Mouse (Mus musculus): ENCODE measurements at regions not wholly inside any gene's neighbourhood (a gene's known extent, or its start where the extent isn't known, plus 50 kb on each side); places are given as distances from the start of the nearest gene placed in this dataset.

DNA sequence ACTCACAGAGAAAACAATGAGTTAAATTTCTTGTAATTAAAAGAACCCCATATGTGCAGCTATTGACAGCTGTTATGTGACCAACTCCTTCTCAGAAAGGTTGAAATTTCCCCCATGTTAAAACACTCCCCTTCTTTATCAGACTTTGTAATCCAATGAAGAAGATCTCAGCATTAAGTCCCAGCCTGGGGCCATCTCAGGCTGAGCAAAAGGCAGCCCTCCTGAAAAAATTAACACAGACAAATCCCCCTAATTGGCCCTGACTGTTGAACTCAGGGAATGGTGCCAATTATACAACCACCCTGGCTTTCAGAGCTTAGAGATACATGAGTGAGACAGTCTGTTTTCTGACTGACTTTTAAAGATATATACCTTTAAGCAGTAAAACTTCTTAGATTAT lies 454.9 kb upstream of the Atp11b start:
- Histone ChIP-seq H3K27ac (replicated peaks) (no peak overlapping the region), H3K4me3 (no peak overlapping the region), H3K27me3 (replicated peaks; ENCODE audit: low read depth, poor library complexity, severe bottlenecking) (no peaks in the 10 kb centered on the region), H3K9me3 (0 out of 2 replicates have a peak, but pooled peaks cover 4% of the 10 kb centered on the region), H3K36me3 (replicated peaks) (no peaks in the 10 kb centered on the region), H3K4me1 (no peaks in the 10 kb centered on the region)
- DNase-seq (ENCODE audit: low spot score): no peak

DNA sequence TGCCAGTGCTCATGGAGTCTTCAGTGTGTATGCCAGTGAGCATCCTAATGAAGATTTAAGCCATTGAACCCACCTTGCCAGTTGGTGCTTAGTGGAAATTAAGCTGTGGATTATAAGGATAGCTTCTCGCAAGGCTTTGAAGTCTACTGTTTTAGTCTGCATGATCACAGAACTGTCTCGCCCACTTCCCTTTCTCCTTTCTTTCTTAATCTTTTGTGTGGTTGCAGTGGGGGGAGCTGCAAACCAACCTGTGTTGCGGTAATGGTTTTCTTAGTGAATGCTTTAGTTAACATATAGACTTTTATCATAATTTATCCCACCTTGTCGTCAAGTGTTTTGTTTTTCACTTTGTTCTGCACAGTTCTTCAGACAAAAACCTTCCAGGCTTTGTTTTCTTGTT lies 447.9 kb upstream of the Atp11b start:
- no peak for DNase-seq (ENCODE audit: low spot score)
- no peak overlapping the region for H3K4me3 ChIP-seq
- H3K4me1 ChIP-seq: no peaks in the 10 kb centered on the region
- H3K9me3 ChIP-seq: 0 out of 2 replicates have a peak, but pooled peaks cover 8% of the 10 kb centered on the region
- H3K27ac ChIP-seq (replicated peaks): no peak overlapping the region
- H3K27me3 ChIP-seq (replicated peaks; ENCODE audit: low read depth, poor library complexity, severe bottlenecking): no peaks in the 10 kb centered on the region
- WGBS: 93% methylated on average over 4 of the region's 4 CpGs
- no peaks in the 10 kb centered on the region for H3K36me3 ChIP-seq (replicated peaks)

DNA sequence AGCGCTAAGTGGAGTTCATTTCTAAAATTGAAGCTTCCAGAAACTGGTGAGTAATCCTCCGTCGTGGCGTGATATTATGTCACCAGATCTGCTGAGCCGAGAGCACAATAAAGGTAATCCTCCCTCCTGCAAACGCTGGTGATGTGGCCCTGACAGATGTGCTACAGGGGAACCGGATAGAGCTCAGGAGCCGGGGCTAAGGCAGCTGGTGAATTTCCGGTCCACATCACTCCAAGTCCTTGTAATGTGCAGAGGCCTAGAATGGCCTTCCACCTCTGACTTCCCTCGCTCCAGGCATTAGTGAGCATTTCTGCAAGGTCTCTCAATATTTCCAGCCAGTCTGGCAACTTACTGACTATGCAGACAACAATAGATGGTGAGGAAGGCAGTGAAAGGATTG lies 439.7 kb upstream of the Atp11b start:
- 72% methylated on average over 10 of the region's 10 CpGs for WGBS
- peak; percentile 37 for DNase-seq (ENCODE audit: low spot score)

DNA sequence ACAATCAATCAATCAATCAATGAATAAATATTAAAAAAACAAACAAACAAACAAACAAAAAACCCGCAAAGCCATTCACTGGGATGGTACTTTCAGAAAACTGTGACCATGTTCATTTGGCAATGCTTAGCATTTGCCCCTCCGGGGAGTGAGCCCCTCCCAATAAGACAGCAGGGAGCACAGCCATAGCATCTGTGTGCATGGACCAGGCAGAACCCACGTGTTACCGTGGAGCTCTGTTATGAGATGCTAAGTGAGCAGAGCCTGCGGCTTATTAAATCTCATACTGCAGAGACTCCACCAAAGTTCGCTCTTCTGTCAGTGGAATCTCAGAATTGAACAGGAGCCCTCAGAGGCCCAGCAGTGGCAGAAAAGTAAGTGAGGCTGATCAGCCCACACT lies 438.7 kb upstream of the Atp11b start:
- H3K4me1 ChIP-seq: peaks cover 35% of the 10 kb centered on the region
- H3K36me3 ChIP-seq (replicated peaks): no peaks in the 10 kb centered on the region
- H3K4me3 ChIP-seq: no peak overlapping the region
- 83% methylated on average over 6 of the region's 6 CpGs for WGBS
- no peak overlapping the region for H3K27ac ChIP-seq (replicated peaks)
- H3K27me3 ChIP-seq (replicated peaks; ENCODE audit: low read depth, poor library complexity, severe bottlenecking): no peaks in the 10 kb centered on the region
- H3K9me3 ChIP-seq: no peaks in the 10 kb centered on the region
- no peak for DNase-seq (ENCODE audit: low spot score)

More for the DNA sequence above, 439.7 kb upstream of the Atp11b start:
- Histone ChIP-seq H3K27ac (replicated peaks) (no peak overlapping the region), H3K27me3 (replicated peaks; ENCODE audit: low read depth, poor library complexity, severe bottlenecking) (no peaks in the 10 kb centered on the region), H3K36me3 (replicated peaks) (no peaks in the 10 kb centered on the region), H3K9me3 (no peaks in the 10 kb centered on the region), H3K4me1 (peaks cover 27% of the 10 kb centered on the region), H3K4me3 (no peak overlapping the region)

DNA sequence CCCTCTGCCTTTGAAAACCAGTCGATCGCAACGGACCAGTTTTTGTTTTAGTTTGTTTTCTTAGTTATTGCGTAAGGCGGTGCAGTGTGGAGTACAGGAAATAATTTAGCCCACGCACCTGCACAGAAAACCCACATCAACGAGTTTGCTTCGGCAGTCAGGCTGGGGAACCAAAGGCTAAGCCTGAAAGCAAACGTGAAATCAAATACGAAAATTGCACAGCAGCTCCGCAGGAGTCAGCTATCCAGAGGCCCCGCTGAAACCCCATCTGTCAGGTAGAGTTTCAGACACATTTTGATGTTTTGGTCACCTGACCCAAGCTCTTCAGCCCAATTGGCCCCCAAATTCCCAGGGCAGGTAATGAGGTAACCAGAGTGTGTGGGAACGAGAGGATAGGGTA lies 435.6 kb upstream of the Atp11b start:
- H3K27ac ChIP-seq (replicated peaks): no peak overlapping the region
- no peaks in the 10 kb centered on the region for H3K9me3 ChIP-seq
- WGBS: 48% methylated on average over 13 of the region's 13 CpGs
- DNase-seq (ENCODE audit: low spot score): peak; percentile 68
- no peaks in the 10 kb centered on the region for H3K36me3 ChIP-seq (replicated peaks)
- 0 out of 2 replicates have a peak overlapping the region, but pooled peaks have one; percentile 3 for H3K4me3 ChIP-seq
- no peaks in the 10 kb centered on the region for H3K27me3 ChIP-seq (replicated peaks; ENCODE audit: low read depth, poor library complexity, severe bottlenecking)
- H3K4me1 ChIP-seq: peaks cover 47% of the 10 kb centered on the region

DNA sequence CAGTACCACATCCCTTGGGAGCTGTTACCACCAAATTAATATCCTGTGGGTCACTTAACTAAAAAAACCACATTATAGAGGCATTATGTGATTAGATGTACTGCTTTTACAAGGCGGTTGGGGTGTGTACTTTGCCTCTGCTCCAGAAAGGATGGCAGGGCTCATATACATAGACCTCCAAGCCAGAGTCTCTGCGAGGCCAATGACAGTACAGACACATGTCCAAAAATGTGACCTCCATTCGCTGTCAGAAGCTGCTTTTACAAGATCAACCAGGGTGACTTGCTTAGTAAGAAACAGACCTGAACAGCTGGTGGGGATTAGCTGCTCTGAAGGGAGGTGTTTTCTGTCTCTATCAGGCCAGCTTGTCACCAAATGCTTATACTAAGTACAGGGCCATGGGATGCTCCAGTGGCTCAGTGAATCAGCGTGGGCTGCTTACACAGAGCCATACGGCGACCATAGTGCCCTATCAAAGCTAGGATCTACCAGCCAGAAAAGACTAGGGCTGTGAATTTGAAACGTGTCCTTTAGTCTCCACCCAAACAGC lies 433.0 kb upstream of the Atp11b start:
- no peak overlapping the region for H3K27ac ChIP-seq (replicated peaks)
- DNase-seq (ENCODE audit: low spot score): no peak

DNA sequence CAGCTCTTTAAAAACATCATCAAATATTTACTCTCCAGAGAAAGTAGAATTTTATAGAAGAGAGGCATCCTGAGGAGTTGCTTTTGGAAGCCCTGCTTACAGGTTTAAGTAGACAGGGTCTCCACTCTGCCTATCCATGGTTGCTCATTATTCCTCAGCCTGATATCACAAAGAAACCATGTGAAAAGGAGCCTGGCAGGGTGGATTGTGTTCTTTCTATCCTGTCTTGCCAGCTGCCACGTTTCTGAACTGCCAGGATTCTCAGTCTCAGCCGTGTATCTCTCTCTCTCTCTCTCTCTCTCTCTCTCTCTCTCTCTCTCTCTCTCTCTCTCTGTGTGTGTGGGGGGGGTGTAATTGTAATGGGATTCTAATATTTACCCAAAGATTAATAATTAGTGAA lies 431.9 kb upstream of the Atp11b start:
- 53% methylated on average over 2 of the region's 2 CpGs for WGBS
- Histone ChIP-seq H3K4me3 (no peak overlapping the region), H3K9me3 (no peaks in the 10 kb centered on the region), H3K27ac (replicated peaks) (no peak overlapping the region), H3K4me1 (peaks cover 54% of the 10 kb centered on the region), H3K27me3 (replicated peaks; ENCODE audit: low read depth, poor library complexity, severe bottlenecking) (no peaks in the 10 kb centered on the region), H3K36me3 (replicated peaks) (no peaks in the 10 kb centered on the region)
- DNase-seq (ENCODE audit: low spot score): no peak

More for the DNA sequence above, 433.0 kb upstream of the Atp11b start:
- H3K27me3 ChIP-seq (replicated peaks; ENCODE audit: low read depth, poor library complexity, severe bottlenecking): no peaks in the 10 kb centered on the region
- 49% methylated on average over 7 of the region's 7 CpGs for WGBS
- no peaks in the 10 kb centered on the region for H3K36me3 ChIP-seq (replicated peaks)
- H3K9me3 ChIP-seq: no peaks in the 10 kb centered on the region
- no peak overlapping the region for H3K4me3 ChIP-seq
- H3K4me1 ChIP-seq: peaks cover 55% of the 10 kb centered on the region

DNA sequence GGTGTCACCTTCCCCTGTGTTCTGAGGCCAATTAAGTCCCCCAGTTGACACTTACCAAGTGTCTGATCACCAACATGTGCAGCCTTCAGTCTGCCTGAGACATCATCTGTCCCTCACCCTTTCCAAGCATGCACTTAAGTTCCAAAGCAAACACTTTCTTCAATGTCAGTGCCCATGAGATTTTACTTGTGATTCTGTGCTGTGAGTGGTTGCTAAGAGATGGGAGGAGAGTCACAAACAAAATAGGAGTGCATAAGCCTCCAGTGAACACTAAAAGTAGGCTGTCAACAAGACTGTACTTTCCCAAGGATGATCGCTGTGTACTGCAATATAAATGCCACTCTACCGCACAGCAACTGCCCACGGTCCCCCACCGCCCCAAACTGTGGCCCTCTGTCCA lies 431.0 kb upstream of the Atp11b start:
- Histone ChIP-seq H3K36me3 (replicated peaks) (no peaks in the 10 kb centered on the region), H3K4me3 (no peak overlapping the region), H3K9me3 (no peaks in the 10 kb centered on the region), H3K27ac (replicated peaks) (no peak overlapping the region), H3K4me1 (peaks cover 45% of the 10 kb centered on the region), H3K27me3 (replicated peaks; ENCODE audit: low read depth, poor library complexity, severe bottlenecking) (no peaks in the 10 kb centered on the region)
- DNase-seq (ENCODE audit: low spot score): no peak
- WGBS: 89% methylated on average over 4 of the region's 4 CpGs

DNA sequence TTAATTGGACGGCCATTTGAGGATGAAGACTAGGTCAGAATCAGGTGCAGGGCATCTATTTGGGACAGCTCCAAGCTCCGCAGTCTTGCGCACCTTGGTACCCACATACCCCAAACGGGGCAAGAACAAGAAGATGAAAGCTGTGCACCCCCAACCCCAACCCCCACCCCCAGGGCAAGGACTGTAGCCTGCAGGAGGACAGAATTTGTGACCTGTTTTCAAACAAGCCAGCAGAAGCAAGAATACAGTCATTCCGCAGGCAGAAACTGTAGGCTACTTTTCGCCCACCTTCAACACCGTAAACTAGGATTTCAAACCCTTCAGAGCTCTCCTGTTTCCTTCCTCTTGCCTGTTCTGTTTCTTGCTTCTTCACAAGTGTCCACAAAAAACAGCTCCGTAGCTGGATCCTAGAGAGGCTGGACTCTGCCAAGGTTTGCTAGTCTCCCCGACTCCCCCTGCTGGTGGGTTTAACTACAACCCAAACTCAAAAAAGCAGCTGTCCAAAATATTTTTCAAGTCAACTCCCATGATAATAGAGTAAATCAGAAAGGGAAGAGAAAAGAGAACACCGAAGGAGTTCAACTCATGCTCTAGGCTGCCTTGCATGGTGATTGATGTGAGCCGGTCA lies 430.3 kb upstream of the Atp11b start:
- Histone ChIP-seq H3K27ac (replicated peaks) (peak overlapping the region; percentile 31; the same call in 1 of the 2 replicates), H3K36me3 (replicated peaks) (no peaks in the 10 kb centered on the region), H3K27me3 (replicated peaks; ENCODE audit: low read depth, poor library complexity, severe bottlenecking) (no peaks in the 10 kb centered on the region), H3K4me1 (peaks cover 39% of the 10 kb centered on the region), H3K4me3 (no peak overlapping the region), H3K9me3 (no peaks in the 10 kb centered on the region)
- DNase-seq (ENCODE audit: low spot score): peak; percentile 69
- 73% methylated on average over 11 of the region's 11 CpGs for WGBS

DNA sequence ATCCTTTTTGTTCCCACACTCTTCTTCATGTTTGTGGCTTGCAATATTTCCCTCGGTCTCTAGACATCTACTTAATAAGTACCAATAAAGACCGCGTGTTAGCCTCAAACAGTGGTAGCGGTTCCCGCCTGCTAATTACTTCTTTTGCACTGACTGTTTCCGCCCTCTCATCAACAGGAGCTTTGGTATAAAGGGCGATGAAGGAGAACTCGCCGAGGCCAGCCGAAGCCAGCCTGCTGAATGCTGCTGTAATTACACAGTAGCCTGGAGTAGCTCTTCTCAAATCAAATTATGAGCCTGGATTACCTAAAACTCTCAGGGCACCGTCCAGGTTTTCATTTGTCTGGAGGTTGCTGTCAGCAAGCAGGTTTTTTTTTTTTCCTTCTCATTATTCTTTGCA lies 429.7 kb upstream of the Atp11b start:
- WGBS: 49% methylated on average over 11 of the region's 11 CpGs
- peak overlapping the region; percentile 24; the same call in 1 of the 2 replicates for H3K27ac ChIP-seq (replicated peaks)
- H3K27me3 ChIP-seq (replicated peaks; ENCODE audit: low read depth, poor library complexity, severe bottlenecking): no peaks in the 10 kb centered on the region

DNA sequence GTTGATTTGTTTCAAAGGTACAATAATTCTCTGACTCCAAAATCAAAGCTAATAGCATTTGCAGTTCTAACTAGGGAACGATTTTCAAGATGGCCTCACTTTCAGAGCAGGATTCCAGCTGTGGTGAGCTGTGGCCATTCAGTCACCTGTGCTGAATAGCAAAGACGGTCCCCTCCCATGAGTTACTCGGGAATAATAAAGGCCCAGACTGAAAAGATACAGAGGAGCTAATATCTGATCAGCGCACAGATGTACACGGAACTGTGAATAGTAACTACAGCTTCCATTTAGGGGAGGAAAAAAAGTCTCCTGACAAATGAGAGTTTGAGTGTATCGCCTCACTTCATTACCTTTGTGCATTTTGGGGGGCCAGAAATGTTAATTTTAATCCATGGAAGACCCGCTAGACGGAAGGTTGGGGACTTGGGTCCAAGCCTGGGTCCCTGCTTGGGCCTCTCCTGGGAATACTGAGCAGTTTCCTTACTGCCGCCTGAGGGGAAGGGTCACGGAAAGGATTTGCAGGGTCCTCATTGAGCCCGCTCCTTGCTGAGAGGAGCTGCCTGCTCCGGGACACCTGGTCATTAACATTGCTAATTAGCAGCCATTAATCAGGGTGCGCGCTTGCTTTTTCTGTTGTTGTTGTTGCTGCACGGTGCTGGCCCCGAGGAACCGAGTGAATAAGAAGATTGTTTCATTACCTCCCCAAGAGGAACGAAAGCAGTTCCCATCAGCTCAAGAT lies 421.2 kb upstream of the Atp11b start:
- no peak for DNase-seq (ENCODE audit: low spot score)
- Histone ChIP-seq H3K9me3 (no peaks in the 10 kb centered on the region), H3K36me3 (replicated peaks) (no peaks in the 10 kb centered on the region), H3K27ac (replicated peaks) (peak overlapping the region; percentile 49), H3K4me1 (peaks cover 18% of the 10 kb centered on the region), H3K4me3 (peak overlapping the region; percentile 42), H3K27me3 (replicated peaks; ENCODE audit: low read depth, poor library complexity, severe bottlenecking) (no peaks in the 10 kb centered on the region)
- 8% methylated on average over 18 of the region's 18 CpGs for WGBS

More for the DNA sequence above, 429.7 kb upstream of the Atp11b start:
- no peaks in the 10 kb centered on the region for H3K9me3 ChIP-seq
- DNase-seq (ENCODE audit: low spot score): peak; percentile 37
- no peaks in the 10 kb centered on the region for H3K36me3 ChIP-seq (replicated peaks)
- H3K4me3 ChIP-seq: no peak overlapping the region
- H3K4me1 ChIP-seq: peaks cover 34% of the 10 kb centered on the region

DNA sequence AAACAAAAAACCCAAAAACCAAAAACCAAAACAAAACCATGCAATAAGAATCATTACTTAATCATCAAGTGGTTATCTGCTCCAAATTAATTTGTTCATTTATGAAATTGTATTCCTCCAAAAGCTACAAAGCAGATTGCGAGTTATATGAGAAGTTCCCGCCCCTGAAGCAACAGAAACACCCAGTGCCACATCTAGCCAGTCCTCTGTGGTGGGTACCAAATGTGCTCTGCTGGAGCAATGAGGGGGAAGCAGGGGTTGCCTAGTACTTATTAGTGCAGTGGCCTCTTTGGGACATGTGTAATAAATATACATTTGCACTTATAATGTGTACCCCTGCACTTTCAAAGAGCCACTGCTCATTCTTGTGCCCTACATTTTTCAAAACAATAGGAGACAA lies 419.9 kb upstream of the Atp11b start:
- DNase-seq (ENCODE audit: low spot score): no peak
- Histone ChIP-seq H3K4me1 (peaks cover 18% of the 10 kb centered on the region), H3K27ac (replicated peaks) (no peak overlapping the region), H3K27me3 (replicated peaks; ENCODE audit: low read depth, poor library complexity, severe bottlenecking) (no peaks in the 10 kb centered on the region), H3K9me3 (no peaks in the 10 kb centered on the region), H3K4me3 (no peak overlapping the region), H3K36me3 (replicated peaks) (no peaks in the 10 kb centered on the region)
- 56% methylated on average over 2 of the region's 2 CpGs for WGBS

DNA sequence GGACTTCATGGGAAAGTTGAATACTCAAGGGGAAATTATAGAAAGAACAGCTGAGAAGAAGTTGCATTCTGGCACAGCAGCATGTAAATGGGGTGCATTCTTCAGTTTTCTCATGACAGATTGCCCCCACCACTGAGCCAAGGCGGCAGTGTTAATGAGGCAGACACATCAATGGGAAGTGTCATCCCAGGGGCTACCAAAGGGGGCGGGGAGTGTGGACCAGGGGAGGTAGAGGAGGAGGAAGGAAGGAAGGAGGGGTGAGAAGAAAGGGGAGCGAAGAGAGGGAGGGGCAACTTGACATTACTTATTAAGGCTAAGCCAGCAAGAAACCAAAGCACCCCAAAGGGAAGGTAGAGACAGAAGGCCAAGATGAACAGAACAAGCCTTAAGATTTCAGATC lies 419.4 kb upstream of the Atp11b start:
- Histone ChIP-seq H3K4me3 (no peak overlapping the region), H3K27me3 (replicated peaks; ENCODE audit: low read depth, poor library complexity, severe bottlenecking) (no peaks in the 10 kb centered on the region), H3K27ac (replicated peaks) (no peak overlapping the region), H3K9me3 (no peaks in the 10 kb centered on the region), H3K36me3 (replicated peaks) (no peaks in the 10 kb centered on the region), H3K4me1 (peaks cover 18% of the 10 kb centered on the region)
- WGBS: 24% methylated on average over 3 of the region's 3 CpGs
- DNase-seq (ENCODE audit: low spot score): no peak
